Mouse (Mus musculus) skeletal muscle tissue, adult 2 months (tissue): ENCODE results near the gene 2610528J11Rik.
"Not testable (repeated sequence)": the region's sequence is repeated elsewhere in the genome, so short reads cannot be mapped to it uniquely, and the experiment has no call there.

Experiments
- DNase-seq: peaks from one replicate; pipeline ENCODE4 v3.0.0-alpha.2; 2012; ENCODE audit warnings: low read depth, low spot score

The 2610528J11Rik gene

GRCm38 (mm10) chr4:118526408-118527334 lies at the start of gene 2610528J11Rik:
TSS of gene 2610528J11Rik (plus strand) at chr4:118526999.
- DNase-seq, result no peak

- peak; percentile 49 for DNase-seq
Measured at GRCm38 (mm10) chr4:118489717-118490132, 37.1 kb upstream of the 2610528J11Rik start, which contains the start of gene Tie1. TSS of gene Tie1 (minus strand) at chr4:118490061.

GRCm38 (mm10) chr4:118490461-118490860 lies 36.3 kb upstream of the 2610528J11Rik start:
- DNase-seq, result no peak

- peak; percentile 24 for DNase-seq
Measured at GRCm38 (mm10) chr4:118500171-118500724, 26.6 kb upstream of the 2610528J11Rik start.

- DNase-seq, result no peak
Measured at GRCm38 (mm10) chr4:118500792-118501191, 26.0 kb upstream of the 2610528J11Rik start.

GRCm38 (mm10) chr4:118505551-118505950 lies 21.2 kb upstream of the 2610528J11Rik start:
- DNase-seq, result no peak

DNA sequence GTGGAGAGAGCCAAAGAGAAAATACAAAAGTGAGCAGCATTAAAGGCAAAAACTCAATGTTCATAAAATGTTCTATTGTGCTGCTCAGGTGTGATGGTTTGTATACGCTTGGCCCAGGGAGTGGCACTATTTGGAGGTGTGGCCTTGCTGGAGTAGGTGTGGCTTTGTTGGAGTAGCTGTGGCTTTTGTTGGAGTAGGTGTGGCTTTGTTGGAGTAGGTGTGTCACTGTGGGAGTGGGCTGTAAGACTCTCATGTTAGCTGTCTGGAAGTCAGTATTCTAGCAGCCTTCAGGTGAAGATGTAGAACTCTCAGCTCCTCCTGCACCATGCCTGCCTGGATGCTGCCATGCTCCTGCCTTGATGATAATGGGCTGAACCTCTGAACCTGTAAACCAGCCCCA lies 19.6 kb upstream of the 2610528J11Rik start:
- not testable (repeated sequence) for DNase-seq

- DNase-seq, result no peak
Measured at GRCm38 (mm10) chr4:118509050-118509449, 17.7 kb upstream of the 2610528J11Rik start.

GRCm38 (mm10) chr4:118516699-118517496 lies 9.9 kb upstream of the 2610528J11Rik start:
- DNase-seq, result no peak

GRCm38 (mm10) chr4:118517497-118518146 lies 9.2 kb upstream of the 2610528J11Rik start:
- no peak for DNase-seq

DNA sequence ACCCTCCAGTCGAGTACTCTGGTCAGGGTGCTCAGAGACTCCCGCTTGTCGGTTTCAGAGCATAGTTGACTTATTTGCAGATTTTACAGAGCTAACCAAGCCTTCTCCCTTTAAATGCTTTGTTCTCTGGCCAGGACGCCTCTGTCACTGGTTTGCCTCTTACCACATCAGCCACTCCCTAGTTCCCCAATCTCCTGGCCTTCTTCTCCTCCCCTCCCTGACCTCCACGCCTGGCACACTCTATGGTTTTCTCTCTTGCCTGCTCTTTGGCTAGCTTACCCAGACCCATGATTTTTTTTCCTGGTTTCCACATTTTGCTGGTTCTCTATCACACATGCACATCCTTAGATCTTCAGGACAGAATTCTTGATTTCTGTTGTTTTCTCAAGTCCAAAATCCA lies 8.6 kb upstream of the 2610528J11Rik start:
- no peak for DNase-seq

GRCm38 (mm10) chr4:118522248-118522647 lies 4.6 kb upstream of the 2610528J11Rik start:
- no peak for DNase-seq

DNA sequence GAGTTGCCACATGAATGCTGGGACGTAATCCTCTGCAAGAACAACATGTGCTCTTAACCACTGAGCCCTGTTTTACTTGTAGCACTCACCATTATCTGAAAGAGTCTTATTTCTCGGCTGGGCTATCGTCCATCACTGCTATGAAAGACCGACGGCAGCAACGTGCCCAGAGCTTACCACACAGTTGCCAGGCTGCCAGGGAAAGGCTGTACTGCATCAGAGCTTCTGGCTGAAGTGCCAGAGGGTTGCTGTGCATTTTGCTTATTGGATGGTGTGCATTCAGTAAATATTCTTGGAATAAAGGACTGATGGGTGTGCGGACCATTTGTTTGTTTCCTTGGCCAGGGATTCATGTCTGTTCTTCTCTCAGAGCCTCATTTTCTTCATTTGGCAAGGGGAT lies 2.8 kb upstream of the 2610528J11Rik start:
- no peak for DNase-seq

- no peak for DNase-seq
Measured at GRCm38 (mm10) chr4:118525779-118526178, 1.0 kb upstream of the 2610528J11Rik start.

GRCm38 (mm10) chr4:118527335-118527681 lies 509 bp downstream of the 2610528J11Rik start:
- DNase-seq, result no peak

- DNase-seq, result no peak
Measured at GRCm38 (mm10) chr4:118527720-118528119, 921 bp downstream of the 2610528J11Rik start.

GRCm38 (mm10) chr4:118532663-118533062 lies 5.9 kb downstream of the 2610528J11Rik start:
- DNase-seq, result no peak

- no peak for DNase-seq
Measured at GRCm38 (mm10) chr4:118533156-118533555, 6.4 kb downstream of the 2610528J11Rik start.

DNA sequence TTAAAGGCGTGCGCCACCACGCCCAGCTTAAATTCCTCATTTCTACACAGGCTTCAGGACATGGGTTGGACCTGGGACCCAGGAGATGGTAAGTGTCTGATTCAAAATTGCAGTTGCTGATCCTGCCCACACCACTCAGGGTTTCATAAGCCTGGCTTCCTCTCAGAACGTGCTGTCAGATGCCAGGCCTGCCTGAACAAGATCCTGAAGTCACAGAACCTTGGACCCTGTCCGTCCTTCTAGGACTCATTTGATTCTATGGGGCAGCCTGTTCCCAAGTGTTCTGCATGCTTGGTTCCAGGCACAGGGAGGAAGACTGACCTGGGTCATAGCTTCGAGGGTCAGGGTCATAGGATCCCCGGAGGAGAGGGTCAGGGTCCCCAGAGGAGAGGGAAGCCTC lies 6.8 kb downstream of the 2610528J11Rik start:
- DNase-seq, result no peak

GRCm38 (mm10) chr4:118535610-118536009 lies 8.8 kb downstream of the 2610528J11Rik start:
- DNase-seq, result no peak

DNA sequence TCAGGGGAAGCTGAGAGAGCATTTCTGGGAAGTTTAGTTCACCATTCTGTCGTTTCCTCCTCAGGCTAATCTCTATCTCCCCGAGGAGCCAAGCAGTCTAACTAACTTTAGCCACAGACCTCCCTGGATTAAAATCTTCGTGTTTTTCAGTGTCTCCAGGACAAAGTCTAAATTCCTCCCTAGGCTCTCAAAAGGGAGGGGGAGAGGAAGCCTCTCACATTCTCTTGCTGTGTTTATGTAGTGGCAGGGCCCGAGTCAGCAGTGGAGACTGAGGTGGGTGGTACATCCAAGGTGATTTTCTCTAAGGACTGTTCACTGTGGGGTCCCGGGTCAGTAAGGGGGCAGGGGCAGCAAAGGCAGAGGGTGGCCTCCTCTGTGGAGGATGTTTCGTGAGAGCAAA lies 11.0 kb downstream of the 2610528J11Rik start:
- no peak for DNase-seq

- DNase-seq, result no peak
Measured at GRCm38 (mm10) chr4:118539904-118540303, 13.1 kb downstream of the 2610528J11Rik start.
